Comparison of ENCODE assay signal across 8 mouse cellular contexts in genomic region chr9:37177107-37177506, GRCm38 (mm10). TPM values are rescaled to one million over a fixed set of nuclear protein-coding genes. Genes with fewer than 3 reads are reported as not detected.
DNase-seq lines count a peak whose midpoint lies in the region; ATAC-seq lines count a peak whose summit lies in the region.

No protein-coding gene starts in this region.

- H3K9me3 ChIP-seq in liver, embryonic 12.5 days (replicated peaks), result no peaks in the 10 kb centered on the region
- H3K9me3 ChIP-seq in limb, embryonic 11.5 days (ENCODE audit: control insufficient read depth, low read length), result no peaks in the 10 kb centered on the region

- no peak overlapping the region for H3K4me3 ChIP-seq in liver, embryonic 12.5 days
- no peak overlapping the region for H3K4me3 ChIP-seq in limb, embryonic 11.5 days (ENCODE audit: low read depth, low read length)

- H3K4me1 ChIP-seq in liver, embryonic 12.5 days, result 0 out of 2 replicates have a peak, but pooled peaks cover 6% of the 10 kb centered on the region
- H3K4me1 ChIP-seq in limb, embryonic 11.5 days (ENCODE audit: control insufficient read depth, insufficient read depth, low read length), result peaks cover 16% of the 10 kb centered on the region

- no peak overlapping the region for H3K27ac ChIP-seq in liver, embryonic 12.5 days
- H3K27ac ChIP-seq in limb, embryonic 11.5 days (replicated peaks; ENCODE audit: low read depth, low read length), result no peak overlapping the region

- no peak for ATAC-seq in liver, embryonic 12.5 days
- no peak for ATAC-seq in limb, embryonic 11.5 days (ENCODE audit: insufficient number of reproducible peaks, low FRiP score, low TSS enrichment, low read depth)

- H3K9ac ChIP-seq in liver, embryonic 12.5 days, result no peak overlapping the region
- no peak overlapping the region for H3K9ac ChIP-seq in limb, embryonic 11.5 days (ENCODE audit: low read length)

- WGBS in liver, embryonic 12.5 days (ENCODE audit: insufficient replicate concordance), result 3% methylated on average over 5 of the region's 5 CpGs
- 4% methylated on average over 5 of the region's 5 CpGs for WGBS in limb, embryonic 11.5 days

- DNase-seq in liver, result peak; percentile 44
- peak; percentile 45 to 65 for DNase-seq in cerebellum, postnatal 4 days (ENCODE audit: low spot score in 2 of 2)
- DNase-seq in gastrocnemius, adult 8-10 months (ENCODE audit: low spot score in 2 of 2), result peak; percentile 13 to 26
- peak; percentile 65 for DNase-seq in kidney, adult 18-20 months
- DNase-seq in limb, embryonic 11.5 days (ENCODE audit: low spot score), result peak; percentile 74
- DNase-seq in natural killer cell, adult 2 months (ENCODE audit: low spot score in 2 of 2), result peak; percentile 33 to 50
- DNase-seq in spleen, postnatal 4 days (ENCODE audit: low spot score in 2 of 2), result peak; percentile 37 to 76

- no peak overlapping the region for H3K4me2 ChIP-seq in liver, embryonic 12.5 days
- no peak overlapping the region for H3K4me2 ChIP-seq in limb, embryonic 11.5 days (ENCODE audit: low read depth, severe bottlenecking)

- no peaks in the 10 kb centered on the region for H3K36me3 ChIP-seq in liver, embryonic 12.5 days
- H3K36me3 ChIP-seq in limb, embryonic 11.5 days (ENCODE audit: control insufficient read depth, insufficient read depth, low read length), result no peaks in the 10 kb centered on the region

- peaks cover 12% of the 10 kb centered on the region; the same call in 1 of the 2 replicates for H3K27me3 ChIP-seq in liver, embryonic 12.5 days (replicated peaks)
- peaks cover 2% of the 10 kb centered on the region; the same call in 1 of the 2 replicates for H3K27me3 ChIP-seq in limb, embryonic 11.5 days (ENCODE audit: control insufficient read depth, insufficient read depth, low read length)

RNA-seq across cellular contexts. Expression of gene Pknox2, which starts 29.9 kb away (rescaled TPM):
- polyA plus RNA-seq in liver, embryonic 12.5 days (2016; fragmentation: Nextera tagmentation; extraction: Ambion mirVana), result 0.57 and 0.99 TPM in 2 replicates
- total RNA-seq in gastrocnemius, adult 8-10 months (2022), result 10 to 100 TPM; 31.7 to 55.3 (median 36.5) TPM
- polyA plus RNA-seq in limb, embryonic 11.5 days (2014; fragmentation: Nextera tagmentation; extraction: Ambion mirVana), result 11.3 and 12.4 TPM in 2 replicates

RNA-seq across cellular contexts. Expression of gene Tmem218, which starts 30.9 kb away (rescaled TPM):
- polyA plus RNA-seq in liver, embryonic 12.5 days (2016; fragmentation: Nextera tagmentation; extraction: Ambion mirVana), result 3.9 TPM in 2 replicates
- 1 to 10 TPM; 1.9 to 2.9 (median 2.8) TPM for total RNA-seq in gastrocnemius, adult 8-10 months (2022)
- 11.4 and 11.5 TPM in 2 replicates for polyA plus RNA-seq in limb, embryonic 11.5 days (2014; fragmentation: Nextera tagmentation; extraction: Ambion mirVana)

Comparison
In these comparisons a context has a peak if more than half of its experiments do, and no peak if none do; other contexts are left out.
1. DNase-seq: peak in every context shown above with its lines; median percentile 74 in limb, embryonic 11.5 days; 65 in kidney, adult 18-20 months; 56 in spleen, postnatal 4 days; 55 in cerebellum, postnatal 4 days; 44 in liver; 42 in natural killer cell, adult 2 months; 20 in gastrocnemius, adult 8-10 months.